Mouse (Mus musculus) testis, postnatal 14 days (tissue): ENCODE measurements around the gene Rnaseh2c.

Source experiments
- DNase-seq: peaks from one replicate; pipeline ENCODE4 v3.0.0; 2021; ENCODE audit warnings: low spot score

The Rnaseh2c gene

DNA sequence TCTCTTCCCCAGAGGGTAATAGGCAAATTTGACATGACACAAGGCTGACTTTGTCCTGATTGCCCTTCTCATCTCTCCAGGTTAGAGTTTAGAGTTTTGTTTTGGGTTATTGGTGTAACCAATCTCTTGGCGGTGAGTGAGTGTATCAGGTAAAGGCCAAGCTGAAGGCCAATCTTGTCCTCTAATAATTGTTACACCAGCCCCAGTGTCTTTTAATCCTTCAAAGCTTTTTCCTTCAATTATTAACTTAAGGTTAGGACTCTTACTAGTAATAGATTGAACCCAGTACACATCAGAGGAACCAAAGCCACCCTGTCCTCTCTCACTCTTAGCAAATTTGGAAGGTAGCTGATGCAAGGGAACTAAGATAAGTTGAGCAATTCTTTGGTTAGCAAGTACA is 26.3 kb upstream of the Rnaseh2c start:
- DNase-seq, result no peak

DNA sequence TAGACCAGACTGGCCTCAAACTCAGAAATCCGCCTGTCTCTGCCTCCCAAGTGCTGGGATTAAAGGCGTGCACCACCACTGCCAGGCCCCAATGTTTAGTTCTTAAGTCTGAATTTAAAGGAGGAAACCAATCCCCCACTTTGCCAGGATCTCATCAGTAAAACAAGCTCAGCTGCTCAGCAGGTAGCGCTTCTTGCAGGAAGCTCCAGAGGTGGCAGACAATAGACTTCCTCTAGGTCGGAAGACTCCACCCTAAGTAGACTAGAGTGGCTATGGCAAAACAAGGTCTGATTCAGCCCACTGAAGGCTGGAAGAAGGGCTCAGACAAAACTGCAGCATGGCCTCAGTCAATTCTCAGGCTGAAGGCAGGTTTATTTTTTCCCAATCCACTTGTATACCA is 21.7 kb upstream of the Rnaseh2c start:
- DNase-seq, result no peak

DNA sequence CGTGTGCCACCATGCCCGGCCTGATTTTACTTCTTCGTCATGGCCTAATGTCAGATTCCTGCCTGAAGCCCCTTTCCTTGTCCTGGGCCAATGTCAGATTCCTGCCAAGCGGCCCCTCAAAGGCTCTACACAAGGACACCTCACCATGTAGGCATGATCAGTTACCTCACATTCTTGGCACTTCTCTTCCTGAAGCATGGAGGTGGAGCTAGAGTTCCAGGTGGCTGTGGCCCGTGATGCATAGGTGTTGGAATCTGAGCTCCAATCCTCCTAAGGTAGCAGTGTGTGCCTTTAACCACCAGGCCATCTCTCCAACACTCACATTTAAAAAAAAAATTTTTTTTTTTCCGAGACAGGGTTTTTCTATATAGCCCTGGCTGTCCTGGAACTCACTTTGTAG is 20.9 kb upstream of the Rnaseh2c start:
- DNase-seq, result no peak

DNA sequence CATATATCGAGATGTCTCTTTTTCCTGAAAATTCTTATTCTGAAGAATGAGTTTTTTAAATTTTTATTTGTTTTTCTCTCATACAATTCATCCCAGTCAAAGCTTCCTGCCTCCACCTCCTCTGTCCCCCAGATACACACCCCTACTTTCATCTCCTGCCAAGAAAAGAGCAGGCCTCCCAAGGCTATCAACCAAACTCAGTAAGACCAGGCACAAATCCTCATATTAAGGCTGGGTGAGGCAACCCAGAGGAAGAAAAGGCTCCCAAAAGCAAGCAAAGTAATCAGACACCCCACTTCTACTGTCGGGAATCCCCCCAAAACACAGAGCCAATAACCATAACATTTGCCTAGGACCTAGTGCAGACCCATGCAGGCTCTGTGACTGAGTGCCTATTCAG is 19.7 kb upstream of the Rnaseh2c start:
- DNase-seq, result no peak

DNA sequence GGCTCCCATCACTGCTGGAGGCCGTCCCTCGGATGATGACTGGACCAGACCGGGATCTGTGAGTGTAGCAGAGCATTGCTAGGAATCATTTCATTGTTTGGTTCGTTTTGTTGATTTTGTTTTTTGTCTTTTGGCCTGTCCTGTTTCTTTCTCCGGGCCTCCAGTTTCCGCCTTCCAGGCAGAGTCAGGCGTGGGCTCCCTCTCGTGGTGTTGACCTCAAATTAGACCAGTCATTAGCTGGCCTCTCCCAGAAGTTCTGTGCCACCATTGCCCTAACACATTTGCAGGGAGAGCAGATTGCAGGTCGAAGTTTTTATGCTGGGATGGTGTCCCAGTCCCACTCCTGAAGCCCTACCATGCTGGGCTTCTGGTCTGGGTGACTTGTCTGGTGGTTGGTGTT is 12.5 kb upstream of the Rnaseh2c start:
- DNase-seq, result no peak

DNA sequence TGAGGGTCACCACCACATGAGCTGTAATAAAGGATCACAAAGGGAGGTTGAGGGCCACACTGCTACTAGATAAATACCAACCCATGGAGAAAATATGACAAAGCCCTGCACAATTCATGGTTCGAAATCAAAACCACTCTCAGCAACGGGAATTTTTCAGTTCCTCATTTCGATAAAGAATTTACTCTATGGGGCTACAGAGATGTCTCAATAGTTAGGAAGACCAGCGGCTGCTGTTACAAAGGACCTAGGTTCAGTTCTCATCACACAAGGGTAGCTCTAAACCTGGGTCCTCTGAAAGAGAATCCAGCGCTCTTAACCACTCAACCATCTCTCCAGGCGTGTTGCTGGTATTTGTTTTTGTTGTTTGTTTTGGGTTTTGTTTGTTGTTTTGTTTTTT is 9.8 kb upstream of the Rnaseh2c start:
- DNase-seq, result no peak

DNA sequence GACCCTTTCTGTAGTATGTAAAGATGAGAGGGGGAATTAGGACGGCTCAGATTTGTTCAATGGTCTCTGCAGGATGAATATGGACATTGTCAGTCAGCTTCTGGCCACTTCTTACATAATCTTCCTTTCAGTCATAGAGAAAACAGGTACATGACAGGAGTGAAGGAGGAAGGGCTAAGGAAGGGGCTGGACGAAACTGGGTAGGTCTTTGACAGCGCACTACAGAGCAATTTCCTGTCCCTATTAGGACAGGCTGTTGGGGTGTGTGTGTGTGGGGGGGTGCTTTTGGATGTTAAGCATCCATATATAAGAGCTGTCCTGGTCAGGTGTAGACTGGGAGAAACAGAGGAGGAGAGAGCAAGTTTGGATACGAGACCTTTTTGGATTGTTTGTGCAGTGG is 2.4 kb upstream of the Rnaseh2c start:
- no peak for DNase-seq

DNA sequence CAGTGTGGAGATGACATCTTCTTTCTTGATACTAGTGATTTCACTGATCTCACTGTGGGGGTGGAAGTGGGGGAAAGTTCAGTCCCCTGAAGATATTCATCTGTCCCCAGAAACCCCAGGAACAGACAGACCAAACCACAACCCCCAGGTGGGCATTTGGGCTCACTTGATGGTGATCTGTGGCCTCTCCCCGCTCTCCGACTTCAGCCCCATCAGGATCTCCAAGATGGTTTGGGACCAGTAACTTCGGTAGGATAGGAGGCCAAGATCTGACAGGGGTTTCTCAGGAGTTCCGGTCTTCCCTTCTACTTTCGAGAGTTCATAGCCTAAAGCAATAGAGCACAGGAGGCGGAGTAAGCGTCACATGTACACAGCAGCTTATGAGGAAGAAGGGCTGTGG is 2.0 kb downstream of the Rnaseh2c start:
- DNase-seq, result no peak

DNA sequence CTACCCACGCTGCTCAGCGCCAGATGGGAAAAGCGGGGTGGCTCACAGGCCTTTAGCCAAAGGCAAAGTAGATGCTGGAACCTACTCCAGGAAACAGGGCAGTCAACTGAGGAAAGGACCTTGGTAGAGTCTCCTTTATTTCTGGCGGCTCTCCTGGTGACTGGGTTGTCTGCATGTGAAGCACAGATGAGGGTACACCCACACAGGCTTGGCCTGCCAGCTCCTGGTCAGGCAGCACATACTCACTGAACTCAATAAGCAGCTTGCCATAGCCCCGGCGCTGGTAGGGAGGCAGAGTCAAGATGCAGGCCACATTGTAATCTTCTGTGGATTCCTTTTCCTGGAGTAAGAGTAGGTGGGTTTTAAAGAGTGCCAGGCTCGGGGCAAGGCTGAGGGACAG is 3.5 kb downstream of the Rnaseh2c start:
- no peak for DNase-seq

DNA sequence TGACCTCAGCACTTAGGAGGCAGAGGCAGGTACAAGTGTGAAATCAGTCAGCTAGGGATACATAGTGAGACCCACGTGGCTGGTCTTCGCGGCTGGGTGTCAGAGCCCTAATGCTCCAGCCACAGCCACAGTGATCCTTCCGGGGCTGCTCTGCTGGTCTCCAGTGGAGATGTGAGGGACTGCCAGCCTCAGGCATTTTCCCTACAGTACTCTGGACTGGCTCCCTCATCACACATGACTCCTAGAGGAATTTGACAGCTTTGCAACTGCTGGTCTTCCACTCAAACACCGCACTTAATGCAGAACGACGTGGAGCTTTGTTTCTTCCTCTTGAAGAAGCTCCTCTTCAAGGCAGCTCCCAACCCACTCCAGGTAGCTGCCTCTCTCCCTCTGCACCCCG is 4.5 kb downstream of the Rnaseh2c start:
- no peak for DNase-seq

DNA sequence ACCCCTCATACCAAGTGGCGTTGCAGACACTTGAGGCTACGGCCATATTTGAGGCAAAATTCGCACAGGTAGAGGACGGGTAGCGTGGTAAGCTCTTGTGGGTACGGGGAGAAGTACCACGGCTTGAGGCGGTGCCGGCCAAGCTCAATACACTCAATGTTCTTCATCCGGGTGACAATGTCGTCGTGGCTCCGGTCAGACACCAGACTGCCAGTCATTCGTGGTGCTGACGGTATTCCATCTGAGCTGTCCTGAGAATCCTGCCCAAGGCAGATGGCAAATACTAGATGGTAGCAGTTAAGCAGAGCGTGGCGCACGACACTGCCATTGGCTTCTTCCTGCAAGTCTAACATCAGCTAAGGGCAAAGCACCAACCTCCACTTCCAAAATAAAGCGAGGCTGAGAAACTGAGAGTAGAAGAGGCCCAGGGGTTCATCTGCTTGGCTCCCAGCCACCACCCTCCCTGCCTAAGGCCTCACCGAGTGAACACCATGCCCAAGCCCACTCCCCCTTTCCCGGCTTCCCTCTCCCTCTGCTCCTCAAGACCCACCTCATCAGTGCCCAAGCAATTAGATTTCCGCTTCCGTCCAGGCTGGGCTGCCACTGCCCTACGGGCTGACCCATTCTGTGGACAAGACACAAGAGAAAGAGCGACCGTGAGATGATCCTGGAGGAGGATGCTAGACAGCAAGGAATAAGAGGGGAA is 6.2 kb downstream of the Rnaseh2c start:
- no peak for DNase-seq

DNA sequence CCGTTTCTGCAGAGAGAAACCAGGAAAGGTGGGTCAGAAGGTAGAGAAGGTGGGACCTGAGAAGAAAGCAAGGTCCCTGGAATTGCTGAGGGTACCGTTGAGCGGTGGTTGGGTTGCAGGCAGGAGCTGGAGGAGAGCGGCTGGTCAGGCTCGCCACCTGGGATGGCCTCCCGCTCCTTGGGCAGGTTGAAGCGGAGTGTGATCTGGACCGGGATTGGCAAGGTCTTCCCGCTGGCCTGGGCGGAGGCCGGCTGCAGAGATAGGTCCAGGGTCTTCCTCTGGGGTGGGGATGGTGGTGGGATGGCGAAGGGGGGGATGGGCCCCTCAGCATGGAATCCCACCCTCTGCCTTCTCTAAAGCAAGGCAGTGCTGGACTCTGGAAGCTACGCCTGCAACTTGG is 7.0 kb downstream of the Rnaseh2c start:
- DNase-seq, result peak; percentile 22

DNA sequence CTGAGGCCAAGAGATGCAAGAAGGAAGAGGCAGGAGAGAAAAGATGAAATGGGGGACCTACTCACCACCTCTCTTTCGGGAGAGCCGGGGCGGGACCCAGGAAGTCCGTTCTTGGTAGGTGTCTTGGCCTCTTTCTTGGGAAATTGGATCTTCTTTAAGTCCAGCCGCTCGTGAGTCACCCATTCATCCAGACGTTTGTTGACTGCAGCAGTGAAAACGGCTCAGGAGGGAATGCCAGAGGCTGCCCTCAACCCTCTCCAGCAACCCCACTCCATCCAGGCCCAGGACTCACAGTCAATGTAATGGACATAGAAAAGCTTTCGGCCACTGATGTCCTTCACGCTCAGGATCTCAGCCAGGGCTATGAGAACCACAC is 7.5 kb downstream of the Rnaseh2c start:
- DNase-seq, result no peak

DNA sequence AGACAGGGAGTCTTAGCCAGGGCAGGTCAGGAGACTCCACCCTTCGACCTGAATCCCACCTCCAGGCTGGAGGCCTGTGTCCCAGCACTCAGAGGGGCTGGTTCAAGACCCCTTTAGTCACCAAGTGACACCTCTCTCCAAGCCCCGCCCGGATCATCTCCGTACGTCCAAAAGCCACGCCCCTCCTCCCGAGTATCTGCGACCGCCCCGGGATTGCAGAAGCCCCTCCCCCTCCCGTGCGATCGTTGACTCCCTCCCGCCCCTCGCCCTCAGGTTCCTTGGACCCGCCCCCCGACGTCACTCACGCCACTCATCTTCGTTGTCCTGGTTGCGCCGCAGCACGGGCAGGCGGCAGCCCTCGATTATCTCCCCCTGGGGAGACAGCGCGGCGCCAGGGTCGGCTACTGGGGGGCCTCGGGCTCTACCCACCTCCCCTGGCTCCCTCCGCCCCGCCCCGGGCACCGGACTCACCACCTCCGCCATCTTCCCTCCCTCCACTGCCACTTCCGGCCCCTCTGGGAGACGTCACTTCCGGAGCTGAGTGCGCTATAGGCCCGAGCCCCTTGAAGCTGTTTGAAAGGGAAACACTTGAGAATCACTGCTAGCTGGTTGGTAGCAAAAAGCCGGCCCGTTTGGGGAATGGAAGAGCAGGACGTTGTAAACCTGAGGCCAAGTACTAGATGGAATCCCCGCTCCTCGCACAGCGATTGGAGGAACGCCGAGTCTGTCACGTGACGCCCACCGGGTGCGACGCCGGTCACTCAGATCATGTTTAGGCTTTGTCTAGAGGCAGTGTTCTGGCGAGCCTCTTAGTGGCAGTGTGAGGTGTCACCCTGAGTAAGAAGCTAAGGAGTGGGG is 8.1 kb downstream of the Rnaseh2c start, which contains the start of gene Kat5:
Gene Kat5, minus strand, starts transcription at position 691 of the 858 bp plus-strand sequence.
- peak; percentile 91 for DNase-seq

DNA sequence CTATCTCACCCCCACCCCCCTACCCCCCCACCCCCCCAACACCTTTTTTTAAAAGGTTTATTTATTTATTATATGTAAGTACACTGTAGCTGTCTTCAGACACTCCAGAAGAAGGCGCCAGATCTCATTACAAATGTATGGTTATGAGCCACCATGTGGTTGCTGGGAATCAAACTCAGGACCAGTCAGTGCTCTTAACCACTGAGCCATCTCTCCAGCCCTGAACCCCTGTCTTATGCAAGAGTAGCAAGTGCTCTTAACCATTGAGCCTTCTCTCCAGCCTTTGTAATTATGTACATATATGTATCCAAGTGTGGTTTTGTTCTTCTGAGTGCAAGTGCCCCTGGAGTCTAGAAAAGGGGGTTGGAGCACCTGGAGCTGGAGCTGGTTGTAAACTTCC is 10.3 kb downstream of the Rnaseh2c start:
- DNase-seq, result peak; percentile 62

DNA sequence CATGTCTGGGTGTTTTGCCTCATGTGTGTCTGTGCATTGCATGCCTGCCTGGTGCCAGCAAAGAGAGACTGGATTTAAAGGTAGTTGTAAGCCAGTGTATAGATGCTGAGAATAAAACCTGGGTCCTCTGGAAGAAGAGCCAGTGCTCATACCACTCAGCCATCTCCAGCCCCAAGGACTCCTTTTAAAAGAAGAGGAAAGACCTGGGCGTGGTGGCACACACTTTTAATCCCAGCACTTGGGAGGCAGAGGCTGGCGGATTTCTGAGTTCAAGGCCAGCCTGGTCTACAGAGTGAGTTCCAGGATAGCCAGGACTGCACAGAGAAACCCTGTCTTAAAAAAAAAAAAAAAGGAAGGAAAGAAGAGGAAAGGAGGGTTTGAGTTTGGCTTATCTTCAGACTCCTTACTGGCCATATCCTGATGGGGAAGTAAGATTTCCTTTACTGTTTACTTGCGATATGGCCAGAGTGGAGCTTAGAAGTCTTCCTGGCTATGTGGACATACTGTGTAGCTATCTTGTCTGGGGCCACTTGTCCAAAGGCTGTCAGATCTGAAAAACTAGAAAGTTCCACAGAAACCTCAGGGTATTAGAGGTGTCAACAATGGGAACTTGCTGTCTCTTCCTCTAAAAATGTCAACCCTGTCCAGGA is 11.2 kb downstream of the Rnaseh2c start:
- DNase-seq, result no peak

DNA sequence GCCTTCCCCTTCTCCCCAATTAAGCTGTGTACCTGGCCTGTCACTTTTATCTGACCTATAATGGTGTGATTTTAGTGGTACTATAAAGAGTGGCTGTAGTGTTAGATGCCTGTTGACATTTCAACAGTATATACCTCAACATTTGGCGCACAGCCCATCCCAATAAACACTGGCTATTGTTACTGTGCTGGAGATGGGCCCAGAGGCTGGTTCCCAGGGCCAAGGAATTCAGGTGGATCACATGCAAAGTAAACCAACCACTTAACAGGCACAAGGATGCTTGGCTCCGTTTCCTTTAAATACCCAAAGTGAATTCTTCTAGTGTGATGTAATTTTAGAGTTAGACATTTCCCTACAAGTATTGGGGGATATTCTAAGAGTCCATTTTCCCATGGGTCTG is 13.3 kb downstream of the Rnaseh2c start:
- DNase-seq, result no peak

DNA sequence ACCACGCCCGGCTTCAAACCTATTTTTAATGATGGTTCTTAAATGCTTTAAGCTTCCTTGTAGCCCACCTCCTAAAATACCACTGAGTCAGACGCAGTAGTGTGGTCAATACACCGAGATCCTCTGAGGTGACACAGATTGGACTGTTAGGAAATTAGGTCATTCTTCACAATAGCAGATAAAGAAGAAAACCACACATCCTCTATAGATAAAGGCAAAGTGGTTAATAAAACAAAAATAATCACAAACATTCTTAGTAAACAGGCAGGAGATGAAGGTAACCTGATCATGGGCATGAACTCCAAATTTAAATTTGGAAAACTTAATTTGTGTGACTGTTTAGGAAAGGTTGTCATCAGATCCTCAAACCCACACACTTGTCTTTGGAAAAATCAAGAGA is 18.3 kb downstream of the Rnaseh2c start:
- no peak for DNase-seq

DNA sequence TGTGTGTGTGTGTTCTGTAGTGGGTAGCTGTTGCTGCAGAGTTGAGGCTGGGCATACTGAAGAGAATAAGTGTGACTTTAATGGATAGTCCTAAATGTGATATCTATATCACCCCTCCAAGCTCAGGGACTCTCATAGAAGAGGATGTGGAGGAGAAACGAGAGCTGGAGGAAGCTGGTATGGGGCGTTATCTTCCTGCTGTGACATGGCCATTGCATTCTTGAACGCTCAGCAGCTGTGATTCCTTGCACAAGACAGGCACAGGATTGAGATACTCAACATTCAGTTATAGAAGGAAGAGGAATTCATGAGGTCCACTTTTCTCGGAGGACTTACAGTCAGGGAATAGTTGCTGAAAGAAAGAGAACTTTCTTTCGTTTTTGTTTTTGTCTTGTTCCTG is 20.2 kb downstream of the Rnaseh2c start:
- DNase-seq, result no peak

DNA sequence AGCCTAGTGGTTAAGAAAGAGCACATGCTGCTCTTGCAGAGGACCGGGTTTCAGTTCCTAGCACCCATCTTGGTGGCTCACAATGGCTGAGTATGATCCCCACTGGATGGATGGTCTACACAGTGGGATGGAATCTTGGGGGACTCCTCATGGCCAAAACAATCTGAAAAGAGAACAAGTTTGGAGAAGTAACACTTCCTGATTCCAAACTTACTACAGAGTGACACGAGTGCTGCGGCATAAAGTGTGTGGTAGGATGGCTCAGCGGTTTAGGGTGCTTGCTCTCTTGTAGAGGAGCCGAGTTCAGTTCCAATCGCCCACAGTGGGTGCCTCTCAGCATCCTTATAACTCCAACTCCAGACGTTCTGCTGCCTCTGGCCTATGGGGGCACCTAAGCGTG is 23.6 kb downstream of the Rnaseh2c start:
- DNase-seq, result no peak

DNA sequence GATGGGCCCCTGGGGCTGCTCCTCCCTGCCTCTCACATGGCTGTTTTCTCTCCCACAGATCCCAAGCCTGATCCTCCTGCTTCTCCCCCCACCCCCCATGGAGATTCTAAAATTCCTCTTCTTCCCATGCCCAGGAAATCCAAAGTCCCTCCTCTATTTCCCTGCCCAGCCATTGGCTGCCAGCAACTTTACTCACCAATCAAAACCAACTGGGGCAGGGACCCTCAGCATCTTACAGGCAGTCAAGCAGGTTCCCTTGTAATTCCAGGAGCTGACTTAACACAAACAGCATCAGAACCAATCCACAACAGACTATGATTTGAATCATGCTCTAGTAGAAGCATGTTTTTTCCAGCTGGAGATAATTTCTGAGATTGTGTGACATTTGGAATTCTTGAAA is 28.2 kb downstream of the Rnaseh2c start:
- DNase-seq, result no peak

DNA sequence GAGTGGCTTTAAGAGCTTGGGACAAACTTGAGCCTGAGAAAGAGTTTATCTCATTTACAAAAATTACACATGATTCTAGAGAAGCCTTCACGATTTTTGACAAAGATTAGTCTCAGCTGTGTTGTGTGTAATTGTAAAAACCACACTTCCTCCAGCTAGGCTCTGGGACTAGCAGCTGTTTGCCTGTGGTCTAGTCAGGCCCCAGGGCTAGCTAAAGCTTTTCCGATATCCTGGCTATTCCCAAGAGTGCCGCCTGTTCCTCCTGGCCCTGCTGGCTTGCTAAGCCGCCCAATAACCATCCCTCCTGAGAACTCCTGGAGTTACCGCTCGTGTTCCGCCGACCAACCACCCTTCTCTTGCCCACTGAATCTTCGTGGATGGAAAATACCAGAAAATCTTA is 30.4 kb downstream of the Rnaseh2c start:
- no peak for DNase-seq

DNA sequence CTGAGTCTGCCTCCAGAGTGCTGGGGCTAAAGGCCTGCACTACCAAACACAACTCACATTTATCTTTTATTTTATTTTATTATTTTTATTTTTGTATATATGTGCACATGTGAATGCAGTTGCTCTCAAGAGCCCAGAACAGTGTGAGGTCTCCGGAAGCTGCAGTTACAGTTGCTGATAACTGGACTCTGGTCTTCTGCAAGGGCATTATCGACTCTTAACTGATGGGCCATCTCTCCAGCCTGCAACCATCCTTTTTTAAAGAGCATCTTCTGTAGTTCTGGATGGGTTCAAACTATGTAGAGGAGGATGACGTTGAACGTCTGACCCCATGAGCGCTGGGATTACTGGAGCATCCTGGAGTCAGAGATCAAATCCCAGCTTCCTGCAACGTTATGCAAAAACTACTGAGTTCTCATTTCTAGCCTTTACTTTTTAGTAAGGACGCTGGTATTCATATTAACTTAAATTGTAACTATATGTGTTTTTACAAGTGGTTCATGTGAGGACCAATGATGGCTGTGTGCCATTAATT is 34.4 kb downstream of the Rnaseh2c start:
- DNase-seq, result no peak
